Mouse (Mus musculus) lung, postnatal 0 days (tissue): ENCODE measurements around the gene Tex37.

ENCODE experiments used
- CTCF ChIP-seq: IDR thresholded peaks from 2 replicates; pipeline ENCODE4 v1.5.1; 2016; ENCODE audit warnings: antibody characterized with exemption, mild to moderate bottlenecking
- EP300 ChIP-seq: IDR thresholded peaks from 2 replicates; pipeline ENCODE4 v1.6.1; 2016; ENCODE audit warnings: antibody characterized with exemption, mild to moderate bottlenecking, control low read depth

DNA sequence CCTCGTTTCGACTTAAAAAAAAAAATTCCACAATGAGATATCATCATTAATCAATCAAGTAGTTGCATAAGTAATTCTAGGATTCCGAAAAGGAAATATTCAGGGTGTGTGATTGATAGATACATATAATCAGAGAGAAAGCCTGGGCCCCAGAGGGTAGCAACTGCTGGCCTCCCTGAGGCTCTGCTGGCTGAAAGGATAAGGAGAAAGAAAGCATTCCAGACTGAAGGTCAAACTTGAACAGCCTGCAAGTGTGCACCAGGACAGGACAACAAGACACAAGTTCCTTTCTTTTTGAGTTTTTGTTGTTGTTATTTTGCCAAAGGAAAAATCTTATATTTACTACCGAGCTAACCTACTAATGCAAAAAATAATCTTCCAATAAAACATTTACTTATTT is 49.6 kb upstream of the Tex37 start:
- TF ChIP-seq CTCF, result no peak
- no peak for TF ChIP-seq EP300
